ENCODE assay signal across 7 mouse cellular contexts in genomic region chr13:37457007-37457827, GRCm38 (mm10).
DNase-seq lines count a peak whose midpoint lies in the region; ATAC-seq and TF ChIP-seq lines count a peak whose summit lies in the region.

No protein-coding gene starts in this region.

- no peaks in the 10 kb centered on the region for H3K9me3 ChIP-seq in limb, embryonic 14.5 days (ENCODE audit: control insufficient read depth, low read length)

- H3K4me3 ChIP-seq in limb, embryonic 14.5 days (replicated peaks; ENCODE audit: low read length) = no peak overlapping the region
- no peak overlapping the region for H3K4me3 ChIP-seq in myocyte

- no peaks in the 10 kb centered on the region for H3K27me3 ChIP-seq in limb, embryonic 14.5 days (ENCODE audit: control insufficient read depth, insufficient read depth, low read length)
- H3K27me3 ChIP-seq in myocyte (ENCODE audit: control insufficient read depth, insufficient read depth, insufficient read length) = no peaks in the 10 kb centered on the region

- no peaks in the 10 kb centered on the region for H3K79me2 ChIP-seq in myocyte (ENCODE audit: control insufficient read depth, insufficient read depth)

- intact Hi-C loops in gastrocnemius, postnatal 14 days (cut with DNase I; ENCODE audit: low total_unique reads) = loop anchor here (10.0 kb wide), 1 partner anchor 488 kb away; no protein-coding TSS in a partner anchor

- H3K36me3 ChIP-seq in limb, embryonic 14.5 days (ENCODE audit: control insufficient read depth, insufficient read depth, low read length) = no peaks in the 10 kb centered on the region
- H3K36me3 ChIP-seq in myocyte (ENCODE audit: control insufficient read depth, insufficient read depth) = no peaks in the 10 kb centered on the region

- TF ChIP-seq POLR2A in limb, embryonic 14.5 days (IDR thresholded peaks at IDR 0.05; ENCODE audit: borderline replicate concordance, extremely low read depth, insufficient read depth, insufficient read length) = no peak
- no peak for TF ChIP-seq POLR2A in myocyte (IDR thresholded peaks at IDR 0.05; ENCODE audit: insufficient read length, low read depth)

- no peak overlapping the region for H3K4me2 ChIP-seq in limb, embryonic 14.5 days (replicated peaks; ENCODE audit: low read depth, low read length, severe bottlenecking)
- H3K4me2 ChIP-seq in myocyte (ENCODE audit: low read depth) = peak overlapping the region; percentile 47

- ATAC-seq in limb, embryonic 14.5 days (ENCODE audit: low FRiP score, low read depth) = peak; percentile 48
- ATAC-seq in erythroid progenitor cell, adult 5-6 weeks (replicated peaks; ENCODE audit: low FRiP score, poor library complexity, severe bottlenecking) = no peak

- H3K27ac ChIP-seq in limb, embryonic 14.5 days (replicated peaks; ENCODE audit: low read depth, low read length) = no peak overlapping the region

- DNase-seq in ES-CJ7 (ENCODE audit: low read depth, low spot score) (peak; percentile 90), ZHBTc4 (ENCODE audit: low read depth, low spot score) (peak; percentile 93)
- DNase-seq in gastrocnemius, postnatal 14 days = peak; percentile 56
- DNase-seq in kidney, adult 11 months = peak; percentile 71
- peak; percentile 67 for DNase-seq in limb, embryonic 14.5 days (ENCODE audit: low spot score)

- no peak overlapping the region for H3K9ac ChIP-seq in limb, embryonic 14.5 days (ENCODE audit: low read depth, low read length, severe bottlenecking)

- 55% methylated on average over 11 of the region's 11 CpGs for WGBS in limb, embryonic 14.5 days

- peaks cover 18% of the 10 kb centered on the region for H3K4me1 ChIP-seq in limb, embryonic 14.5 days (ENCODE audit: control insufficient read depth, insufficient read depth, low read length)

- no peak overlapping the region for H3ac ChIP-seq in myocyte (ENCODE audit: control insufficient read depth, insufficient read length)

TF ChIP-seq in myocyte, 11 proteins besides CTCF, POLR2A, EP300 and RAD21:
- TF ChIP-seq MYOG (IDR thresholded peaks at IDR 0.05; ENCODE audit: control insufficient read depth in 1 of 3, insufficient read depth in 1 of 3, insufficient read length in 2 of 3, low read depth in 2 of 3) (peak in 1 of 3 experiments; percentile 22), MYOD1 (IDR thresholded peaks at IDR 0.05; ENCODE audit: control insufficient read depth in 1 of 3, insufficient read length in 2 of 3, low read depth in 2 of 3) (no peak), SRF (IDR thresholded peaks at IDR 0.05; ENCODE audit: control insufficient read depth, insufficient read length, low read depth) (peak; percentile 28)
